Mouse (Mus musculus) lung, adult 18-20 months (tissue): ENCODE measurements around the gene Cd200r4.
"Not testable (repeated sequence)": the region's sequence is repeated elsewhere in the genome, so short reads cannot be mapped to it uniquely, and the experiment has no call there.

Experiments
- DNase-seq, 2 experiments: peaks; one replicate each; pipeline ENCODE4 v3.0.0; 2022; ENCODE audit warnings: mixed read lengths in 2 of 2

Gene Cd200r4

DNA sequence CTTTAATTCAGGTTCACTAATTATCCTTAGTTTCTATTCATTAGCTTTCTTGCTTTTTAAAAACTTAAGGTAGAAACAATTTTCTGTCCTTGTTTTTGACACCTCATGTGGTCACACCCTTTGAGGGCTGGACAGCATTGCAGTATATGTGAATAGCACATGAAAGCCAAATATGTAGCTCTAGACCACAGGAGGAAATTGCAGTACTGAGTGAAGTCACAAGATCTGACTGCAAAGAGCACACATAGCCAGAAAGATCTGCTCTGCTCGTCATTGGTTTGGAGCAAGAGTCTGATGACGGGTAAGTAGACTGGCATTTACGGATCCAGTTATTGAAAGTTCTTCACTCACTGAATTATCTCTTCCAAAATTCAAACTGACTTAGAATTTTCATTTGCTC is at the start of gene Cd200r4:
TSS of gene Cd200r4 (plus strand) at position 190 of the 400 bp plus-strand sequence.
- DNase-seq, result peak in 1 of 2 experiments; percentile 1

DNA sequence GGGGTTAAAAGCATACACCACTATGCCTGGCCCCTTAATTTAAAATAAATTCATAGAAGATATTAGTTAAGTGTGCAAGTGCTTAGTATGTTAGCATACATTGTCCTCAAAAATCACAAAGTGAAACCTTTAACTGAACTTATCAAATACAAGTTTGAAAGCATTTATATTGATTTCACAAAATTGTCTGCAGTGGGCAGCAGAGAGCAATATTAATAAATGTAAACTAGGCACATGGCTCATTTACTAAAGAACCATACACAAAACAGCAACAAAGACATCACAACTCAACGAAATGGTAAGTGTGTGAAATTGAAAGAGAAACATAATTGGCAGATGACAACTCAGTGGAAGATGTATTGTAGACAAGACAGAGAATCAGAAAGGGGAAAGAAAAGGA is 49.7 kb upstream of the Cd200r4 start:
- no peak for DNase-seq

DNA sequence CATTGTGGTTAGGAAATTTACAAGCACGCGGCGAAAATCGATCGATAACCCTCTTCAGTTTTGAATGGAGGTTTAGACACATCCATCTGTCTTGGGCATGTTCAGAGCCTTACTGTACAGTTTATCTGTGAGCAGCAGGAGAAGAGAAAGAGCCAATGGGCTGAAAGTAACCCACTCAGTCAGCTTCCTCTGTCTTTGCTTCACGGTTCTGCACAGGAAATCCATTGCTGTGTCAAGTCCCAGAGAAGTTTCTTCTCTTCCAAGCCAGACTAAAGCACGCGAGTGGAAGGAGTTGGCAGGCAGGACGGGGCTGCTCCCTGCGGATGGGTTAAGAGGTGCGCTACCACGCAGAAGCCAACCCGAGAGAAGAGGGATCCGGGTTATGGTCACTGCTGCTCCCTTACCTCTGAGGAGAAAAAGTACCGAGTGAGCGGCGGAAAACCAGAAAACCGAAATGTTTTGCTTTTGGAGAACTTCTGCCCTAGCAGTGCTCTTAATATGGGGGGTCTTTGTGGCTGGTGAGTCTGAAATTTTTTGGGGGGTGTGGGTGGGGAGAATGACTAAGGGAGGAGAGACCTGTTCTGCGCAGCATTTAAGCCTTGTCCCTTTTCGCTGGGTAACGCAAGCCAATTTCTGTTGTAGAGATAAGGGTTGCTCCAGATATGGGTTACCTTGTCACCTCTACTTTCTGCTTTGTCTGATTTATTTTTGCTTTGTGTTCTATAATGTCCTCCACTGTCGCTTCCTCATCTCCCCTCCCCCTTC is 45.8 kb upstream of the Cd200r4 start, which contains the start of gene Cd200r1:
TSS of gene Cd200r1 (plus strand) at position 182 of the 765 bp plus-strand sequence.
- DNase-seq, result no peak

DNA sequence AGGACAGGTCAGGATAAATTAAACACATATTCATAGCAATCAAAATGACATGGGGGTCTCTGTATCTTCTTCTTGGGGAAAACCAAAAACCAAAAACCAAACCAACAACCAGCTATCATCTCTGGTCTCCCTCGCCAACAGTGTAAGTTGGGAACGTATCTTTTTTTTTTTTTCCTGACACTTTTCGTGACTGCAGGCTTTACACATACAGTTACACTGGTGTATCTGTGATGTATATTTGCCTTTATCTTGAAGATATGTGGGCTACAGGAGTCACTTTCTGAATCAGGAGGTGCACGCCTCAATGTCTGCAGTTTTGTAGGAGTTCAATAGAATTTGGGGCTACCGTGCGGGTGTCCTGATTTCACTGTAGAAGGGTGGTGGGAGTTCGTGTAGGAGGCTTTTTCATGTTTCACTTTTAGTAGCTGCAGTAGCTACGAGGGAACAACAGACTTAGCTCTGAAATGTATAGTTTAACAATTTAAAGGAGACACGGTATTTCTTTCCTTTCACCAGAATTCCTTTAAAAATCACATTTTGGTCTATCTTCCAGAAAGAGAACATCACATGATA is 45.1 kb upstream of the Cd200r4 start:
- no peak for DNase-seq

DNA sequence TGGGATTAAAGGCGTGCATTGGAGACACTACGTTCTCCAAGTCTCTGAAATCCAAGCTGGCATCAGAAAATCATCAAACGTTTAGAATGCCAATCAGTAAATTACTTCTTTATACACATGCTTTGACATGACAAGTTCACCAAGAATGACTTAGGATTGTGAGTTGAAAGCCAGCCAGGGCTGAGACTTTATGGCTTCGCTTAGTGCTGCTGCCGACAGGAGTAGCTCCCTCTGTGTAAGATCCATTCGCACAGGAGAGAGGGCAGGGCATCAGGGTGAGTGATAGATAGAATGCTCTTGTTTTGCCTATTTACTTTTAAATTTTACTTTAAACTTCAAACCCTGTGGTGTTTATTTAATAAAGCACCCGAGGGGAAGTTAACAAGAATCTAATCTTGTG is 44.0 kb upstream of the Cd200r4 start:
- no peak for DNase-seq

DNA sequence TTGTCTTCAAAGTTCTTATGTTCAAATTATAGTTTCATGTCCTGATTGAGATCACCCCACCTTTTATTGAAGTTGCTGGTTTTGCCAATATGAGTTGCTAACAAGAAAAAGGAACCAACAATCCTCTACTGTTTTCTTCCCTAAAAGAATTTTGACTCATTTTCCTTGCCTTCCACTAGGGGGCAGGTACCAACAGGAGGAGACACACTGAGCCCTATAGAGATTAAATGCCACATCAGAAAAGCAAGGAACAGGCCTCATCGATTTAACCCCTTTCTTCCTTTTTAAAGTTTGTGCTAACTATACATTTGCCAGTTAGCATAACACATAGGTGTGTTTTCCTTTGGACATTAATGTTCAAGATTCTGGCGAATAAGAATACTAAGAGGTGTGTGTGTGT is 43.6 kb upstream of the Cd200r4 start:
- DNase-seq, result no peak

DNA sequence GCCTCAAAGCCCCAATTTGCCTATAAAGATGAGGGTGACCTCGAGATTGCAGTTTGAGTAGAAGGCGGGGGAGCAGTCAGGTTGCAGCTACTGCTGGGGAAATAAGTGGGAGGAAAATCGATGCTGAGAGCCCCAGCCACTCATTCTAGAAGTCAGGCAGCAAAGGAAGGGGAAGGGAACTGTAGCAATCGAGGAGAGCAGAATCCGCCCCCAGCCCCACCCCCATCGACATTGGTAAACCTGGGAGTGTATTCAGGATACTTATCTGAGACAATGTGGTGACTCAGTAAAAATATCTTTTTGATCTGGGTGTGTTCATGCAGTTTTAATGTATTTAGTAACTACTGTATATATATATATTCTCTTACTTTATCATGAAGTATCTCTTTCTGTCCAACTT is 39.0 kb upstream of the Cd200r4 start:
- DNase-seq, result no peak

DNA sequence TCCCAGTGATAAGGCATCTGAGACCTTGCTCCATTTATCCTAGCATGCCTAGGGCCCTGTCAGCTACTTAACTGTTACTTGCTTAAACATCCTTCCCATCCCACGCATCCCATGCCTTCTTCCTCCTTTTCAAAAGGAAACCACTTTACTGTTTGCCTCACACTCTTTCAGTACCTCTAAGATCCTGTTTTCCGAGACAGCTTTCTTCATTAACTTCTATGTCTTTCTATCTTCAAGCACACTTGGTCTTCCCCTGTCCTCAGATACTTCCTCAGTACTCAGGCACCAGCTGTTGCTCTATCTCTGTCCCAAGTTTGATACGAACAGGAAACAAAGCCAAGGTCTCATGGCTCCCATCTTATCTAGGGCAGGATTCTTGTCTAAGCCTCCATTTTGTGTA is 37.9 kb upstream of the Cd200r4 start:
- no peak for DNase-seq

DNA sequence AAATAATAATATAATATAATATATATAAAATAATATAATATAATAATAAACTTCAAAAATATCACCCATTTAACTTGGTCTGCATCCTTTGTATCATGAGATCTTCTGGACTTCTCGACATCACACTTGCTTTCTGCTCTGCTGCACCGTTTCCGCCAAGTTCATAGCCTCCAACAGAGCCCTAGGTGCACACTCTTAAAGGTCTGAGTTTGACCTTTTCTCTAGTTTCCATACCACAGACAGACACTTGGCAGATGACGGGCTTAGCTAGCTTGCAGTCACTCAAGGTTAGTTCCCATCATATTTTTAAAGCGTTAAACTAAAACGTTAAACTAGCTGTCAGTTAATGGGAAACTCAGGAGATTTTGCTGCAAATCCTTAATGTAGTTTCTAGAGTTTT is 37.3 kb upstream of the Cd200r4 start:
- DNase-seq, result no peak

DNA sequence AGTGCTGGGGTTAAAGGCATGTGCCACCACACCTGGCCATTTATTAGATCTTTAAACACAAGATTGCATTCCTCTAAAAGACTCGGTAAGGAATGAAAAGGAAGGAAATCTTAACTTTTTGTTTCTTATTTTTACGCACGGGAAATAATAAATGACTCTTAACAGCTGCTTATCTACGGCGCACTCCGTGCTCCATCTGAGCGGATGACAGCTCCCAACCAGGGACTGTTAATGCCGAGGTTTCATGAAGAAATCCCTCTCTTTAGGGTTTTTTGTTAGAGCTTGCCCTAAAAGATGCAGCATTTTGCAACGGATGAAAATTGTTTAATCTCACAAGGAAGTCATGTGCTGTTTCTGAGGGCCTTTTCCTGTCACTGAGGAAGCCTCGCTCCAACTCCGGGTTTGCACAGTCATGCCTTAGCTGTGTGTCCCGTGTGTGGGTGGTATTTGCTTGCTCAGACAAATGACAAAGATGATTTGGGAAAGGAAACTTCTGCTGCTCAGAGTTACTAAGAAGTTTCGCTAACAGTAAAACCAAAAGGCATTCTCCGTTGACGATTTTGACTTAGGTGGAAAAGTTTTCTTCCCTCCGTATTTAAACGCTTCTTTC is 32.9 kb upstream of the Cd200r4 start:
- DNase-seq, result peak; percentile 39 to 46

DNA sequence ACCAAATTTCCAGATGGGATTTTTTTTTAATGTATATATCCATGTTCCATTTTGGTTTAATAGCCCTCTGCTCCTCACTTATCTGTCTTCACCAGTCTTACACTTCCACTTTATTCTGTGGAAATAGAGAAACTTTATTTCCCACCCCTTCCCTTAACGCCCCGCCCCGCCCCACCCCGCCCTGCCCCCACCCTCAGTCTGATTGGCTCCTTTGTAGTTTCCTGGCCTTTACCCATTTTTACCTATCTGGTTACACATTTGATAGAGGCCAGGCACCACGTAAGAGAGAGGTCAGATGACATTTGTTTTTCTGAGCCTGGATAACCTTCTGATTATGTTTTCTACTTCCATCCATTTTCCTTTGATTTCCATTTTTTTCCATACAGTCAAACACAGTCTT is 32.0 kb upstream of the Cd200r4 start:
- no peak for DNase-seq

DNA sequence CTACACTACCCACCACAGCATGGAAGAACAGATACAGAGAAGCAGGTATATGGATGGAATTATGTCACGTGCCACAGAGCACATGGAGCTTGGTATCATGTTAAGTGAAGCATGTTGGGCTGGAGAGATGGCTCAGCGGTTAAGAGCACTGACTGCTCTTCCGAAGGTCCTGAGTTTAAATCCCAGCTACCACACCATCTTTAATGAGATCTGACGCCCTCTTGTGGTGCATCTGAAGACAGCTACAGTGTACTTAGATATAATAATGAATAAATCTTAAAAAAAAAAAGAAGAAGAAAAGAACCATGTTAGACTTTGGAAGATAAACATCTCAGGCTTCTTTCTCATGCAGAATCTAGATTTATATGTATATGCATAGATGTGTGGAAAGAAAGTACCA is 30.8 kb upstream of the Cd200r4 start:
- no peak for DNase-seq

DNA sequence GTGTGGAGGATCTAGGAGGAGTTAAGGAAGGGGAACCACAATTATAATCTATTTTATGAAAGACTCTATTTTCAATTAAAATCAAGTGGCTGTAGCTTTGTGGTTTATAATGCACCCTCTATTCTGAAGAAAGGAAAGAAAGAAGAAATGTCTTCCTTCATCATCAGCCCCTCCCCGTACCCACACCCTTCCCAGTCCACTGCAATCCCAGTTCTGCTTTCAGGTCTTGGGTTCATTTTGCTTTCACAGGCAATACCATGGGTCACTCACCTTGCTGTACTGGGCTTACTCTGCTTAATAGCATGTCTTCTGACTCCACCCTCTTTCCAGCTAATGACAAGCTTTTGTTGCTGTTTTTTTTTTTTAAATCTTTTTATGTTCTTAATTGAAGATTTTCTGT is 24.6 kb upstream of the Cd200r4 start:
- no peak for DNase-seq

DNA sequence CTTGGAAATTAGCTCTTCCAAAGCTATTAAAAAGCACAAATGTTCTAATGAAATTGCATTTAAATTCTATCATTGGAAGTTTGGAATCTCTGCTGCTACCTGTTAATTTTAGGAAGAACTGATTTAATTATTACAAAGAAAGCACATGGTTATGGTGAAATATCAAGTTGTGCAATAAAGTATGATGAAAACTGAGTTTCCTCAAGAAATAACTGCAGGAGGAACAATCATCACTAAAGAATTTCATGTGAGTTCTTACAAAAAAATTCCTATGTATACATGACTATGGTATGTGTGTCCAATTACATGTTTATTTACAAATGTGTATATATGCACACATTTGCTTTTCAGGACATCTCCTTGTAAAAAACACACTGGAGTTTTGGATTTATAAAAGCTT is 17.1 kb upstream of the Cd200r4 start:
- DNase-seq, result no peak

DNA sequence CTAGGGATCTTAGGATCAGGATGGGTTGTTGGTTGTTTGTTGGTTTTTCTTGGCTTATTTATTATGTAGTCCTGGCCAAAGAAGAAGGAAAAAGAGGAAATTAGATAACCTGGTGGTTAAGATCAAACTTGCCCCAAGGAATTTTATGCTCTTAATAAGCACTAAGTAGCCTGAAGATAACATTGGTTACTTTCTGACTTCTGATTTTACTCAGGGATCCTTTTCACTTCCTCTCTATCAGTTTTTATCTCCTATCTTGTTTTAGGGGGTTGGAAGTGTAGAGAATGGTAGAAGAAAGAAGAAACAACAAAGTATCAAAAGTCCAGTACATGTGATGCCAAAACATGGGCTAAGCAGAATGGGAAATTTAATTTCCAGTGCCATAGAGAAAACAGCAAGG is 5.6 kb upstream of the Cd200r4 start:
- DNase-seq, result no peak

DNA sequence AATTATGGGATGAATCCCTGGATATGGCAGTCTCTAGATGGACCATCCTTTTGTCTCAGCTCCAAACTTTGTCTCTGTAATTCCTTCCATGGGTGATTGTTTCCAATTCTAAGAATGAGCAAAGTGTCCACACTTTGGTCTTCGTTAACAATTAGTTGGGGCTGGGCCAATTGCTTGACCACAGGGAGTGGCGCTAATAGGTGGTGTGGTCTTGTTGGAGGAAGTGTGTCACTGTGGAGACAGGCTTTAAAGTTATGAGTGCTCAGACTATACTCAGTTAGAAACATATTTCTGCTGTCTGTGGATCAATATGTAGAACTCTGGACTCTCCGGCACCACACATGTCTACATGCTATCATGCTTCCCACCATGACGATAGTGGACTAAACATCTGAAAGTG is 1.3 kb upstream of the Cd200r4 start:
- DNase-seq, result peak in 1 of 2 experiments; percentile 10

DNA sequence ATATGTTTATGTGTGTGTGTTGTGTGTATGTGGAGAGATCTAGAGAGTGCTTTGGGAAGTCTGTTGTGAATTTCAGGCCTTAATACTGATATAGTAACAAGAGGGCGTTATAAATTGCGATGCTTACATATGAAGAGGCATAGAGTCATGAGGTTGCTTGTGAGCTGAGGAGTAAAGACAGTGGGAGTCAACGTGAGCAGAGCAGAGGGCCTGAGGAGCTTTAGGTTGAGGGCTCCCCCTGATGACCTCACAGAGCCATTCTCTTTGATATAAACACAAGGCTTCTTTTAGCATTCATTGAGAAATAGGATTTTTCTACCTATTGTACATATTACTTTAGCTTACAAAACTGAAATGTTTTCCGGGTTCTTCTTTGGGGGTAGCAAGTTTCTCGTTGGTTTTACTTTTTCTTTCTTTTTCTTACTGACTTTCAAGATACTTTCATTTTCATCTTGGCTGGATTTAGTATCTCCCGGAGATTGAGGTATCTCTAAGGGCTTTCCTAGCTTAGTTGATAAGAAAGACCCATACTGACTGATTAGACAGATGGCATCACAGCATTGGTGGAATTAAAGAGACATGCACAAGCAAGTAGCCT is 1.0 kb downstream of the Cd200r4 start:
- no peak for DNase-seq

DNA sequence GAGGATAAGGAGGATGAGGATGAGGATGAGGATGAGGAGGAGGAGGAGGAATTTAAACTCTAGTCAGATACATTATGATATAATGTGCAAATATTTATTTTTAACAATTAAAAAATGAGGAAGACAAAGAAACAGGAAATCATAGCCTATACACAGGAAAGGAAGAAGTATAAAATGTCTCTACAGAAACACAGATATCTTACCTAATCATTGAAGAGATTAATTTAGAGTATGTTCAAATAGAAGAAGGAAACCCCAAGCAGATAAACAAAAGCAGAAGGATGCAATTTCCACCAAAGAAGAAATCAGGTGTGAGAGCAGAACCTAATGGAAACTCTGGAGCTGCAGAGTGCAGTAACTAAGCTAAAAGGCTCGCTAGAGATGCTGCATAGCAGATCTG is 6.5 kb downstream of the Cd200r4 start:
- no peak for DNase-seq

DNA sequence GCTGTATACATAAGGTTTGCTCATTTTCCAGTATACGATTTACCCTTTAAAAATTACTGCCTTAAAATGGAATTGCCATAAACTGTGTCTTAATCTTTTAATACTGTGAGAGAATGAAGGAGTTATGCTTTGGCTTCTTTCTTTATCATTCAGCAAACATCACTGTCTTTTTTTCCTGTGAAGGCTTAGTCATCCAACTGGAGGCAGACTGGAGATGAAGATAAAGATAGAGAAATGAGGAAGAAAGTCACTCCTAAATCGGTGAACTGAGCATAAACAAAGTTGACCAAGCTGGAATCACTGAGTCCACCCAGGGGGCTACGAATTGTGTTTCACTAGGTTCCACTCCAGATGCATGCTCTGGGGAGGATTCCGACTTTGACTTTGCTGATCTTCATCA is 9.0 kb downstream of the Cd200r4 start:
- no peak for DNase-seq

DNA sequence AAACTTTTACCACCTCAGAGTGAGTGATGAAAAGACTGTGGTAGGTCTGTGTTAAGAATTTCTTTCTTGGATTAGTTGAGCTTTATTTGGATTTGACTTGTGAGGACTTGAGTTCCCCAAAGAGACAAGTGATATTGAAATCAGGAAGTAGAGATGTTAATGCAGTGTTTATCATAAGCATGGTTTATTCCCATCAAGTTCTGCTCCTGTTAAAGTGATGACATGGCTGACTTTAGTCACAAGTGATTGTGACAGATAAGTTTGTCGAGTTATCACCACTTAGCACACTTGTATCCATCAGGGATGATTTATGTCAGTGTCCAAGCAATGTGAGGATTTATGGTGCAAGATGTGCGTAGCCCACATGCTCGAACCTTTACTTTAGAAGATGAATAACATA is 20.8 kb downstream of the Cd200r4 start:
- no peak for DNase-seq

DNA sequence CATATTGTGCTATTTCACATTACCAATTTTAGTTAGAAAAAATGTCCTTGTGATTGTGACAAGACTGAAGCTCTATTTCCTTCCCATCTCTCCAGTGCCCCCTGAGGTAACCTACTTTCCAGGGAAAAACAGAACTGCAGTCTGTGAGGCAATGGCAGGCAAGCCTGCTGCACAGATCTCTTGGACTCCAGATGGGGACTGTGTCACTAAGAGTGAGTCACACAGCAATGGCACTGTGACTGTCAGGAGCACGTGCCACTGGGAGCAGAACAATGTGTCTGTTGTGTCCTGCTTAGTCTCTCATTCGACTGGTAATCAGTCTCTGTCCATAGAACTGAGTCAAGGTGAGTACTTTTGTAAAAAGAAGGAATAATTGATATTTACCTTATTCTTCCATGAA is 21.7 kb downstream of the Cd200r4 start:
- not testable (repeated sequence) for DNase-seq

DNA sequence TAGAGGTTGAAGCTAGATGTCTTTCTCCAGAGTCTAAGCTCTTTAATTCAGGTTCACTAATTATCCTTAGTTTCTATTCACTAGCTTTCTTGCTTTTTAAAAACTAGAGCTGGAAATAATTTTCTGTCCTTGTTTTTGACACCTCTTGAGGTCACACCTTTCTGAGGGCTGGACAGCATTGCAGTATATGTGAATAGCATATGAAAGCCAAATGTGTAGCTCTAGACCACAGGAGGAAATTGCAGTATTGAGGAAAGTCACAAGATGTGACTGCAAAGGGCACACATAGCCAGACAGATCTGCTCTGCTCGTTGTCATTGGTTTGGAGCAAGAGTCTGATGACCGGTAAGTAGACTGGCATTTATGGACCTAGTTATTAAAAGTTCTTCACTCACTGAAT is 55.3 kb downstream of the Cd200r4 start, which contains the start of gene Cd200r2:
TSS of gene Cd200r2 (plus strand) at position 301 of the 400 bp plus-strand sequence.
- DNase-seq, result no peak

DNA sequence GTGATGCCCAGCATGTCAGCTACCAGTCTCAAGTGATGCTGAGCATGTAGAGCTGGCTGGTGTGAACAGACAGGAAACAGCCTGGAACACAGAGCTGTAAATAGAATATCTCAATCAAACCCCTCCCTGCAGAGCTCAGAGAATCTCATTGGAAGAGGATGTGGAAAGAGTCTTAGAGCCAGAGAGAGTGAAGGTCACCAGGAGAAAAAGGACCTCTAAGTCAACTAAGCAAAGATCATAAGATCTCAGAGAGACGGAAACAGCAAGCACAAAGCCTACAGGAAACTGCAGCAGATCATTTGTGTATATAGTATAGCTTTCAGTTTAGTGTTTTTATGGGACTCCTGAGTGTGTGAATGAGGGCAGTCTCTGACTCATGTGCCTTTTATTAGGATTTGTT is 63.6 kb downstream of the Cd200r4 start:
- DNase-seq, result no peak

DNA sequence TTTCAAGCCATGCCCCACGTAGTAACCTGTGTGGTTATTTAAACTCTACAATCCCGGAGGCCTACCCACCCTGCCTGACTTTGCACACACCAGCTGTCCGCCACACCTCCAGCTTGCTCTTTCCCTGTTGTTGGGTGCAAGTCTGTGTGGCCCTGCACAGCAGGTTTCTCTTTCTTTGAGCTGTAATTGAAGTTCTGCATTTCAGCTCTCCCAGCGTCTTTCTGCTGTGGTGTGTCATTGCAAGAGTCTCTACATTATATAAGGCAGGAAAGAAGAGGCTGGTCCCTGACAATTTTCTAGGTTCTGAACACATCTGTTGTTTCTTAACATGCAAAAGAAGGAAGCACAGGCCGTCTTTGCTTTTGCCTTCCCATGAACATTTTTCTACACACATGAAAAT is 65.1 kb downstream of the Cd200r4 start:
- no peak for DNase-seq
